ENCODE assay signal across 1 mouse cellular context in the genomic region with DNA sequence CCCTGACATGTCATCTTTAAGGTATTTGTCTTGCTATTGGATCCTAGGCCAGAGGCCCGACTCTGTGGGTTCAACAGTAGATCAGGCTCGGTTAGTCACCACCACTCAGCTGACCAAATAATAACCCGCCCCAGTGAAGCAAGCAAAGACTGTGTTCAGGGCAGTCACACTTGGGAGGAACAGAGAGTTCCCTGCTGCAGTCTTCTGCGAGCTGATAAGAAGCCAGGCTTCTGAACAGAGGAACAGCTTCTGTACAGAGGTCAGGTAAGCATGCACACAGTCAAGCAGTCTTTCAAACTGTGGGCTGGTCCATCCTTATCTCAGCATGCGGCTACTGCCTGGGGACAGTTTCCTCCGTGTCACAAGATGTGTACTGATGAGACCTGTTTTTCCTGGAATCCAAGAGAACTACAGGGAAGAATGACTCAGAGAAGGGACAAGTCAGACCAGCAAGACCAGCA.
TF ChIP-seq lines count a peak whose summit lies in the region.

No protein-coding gene starts in this region.

TF ChIP-seq in MEL, 35 proteins besides CTCF, POLR2A, EP300 and RAD21 (continued from another document):
- TF ChIP-seq NRF1 (IDR thresholded peaks at IDR 0.05; ENCODE audit: insufficient read depth, low read depth, low read length, poor library complexity, severe bottlenecking) (no peak), ELF1 (IDR thresholded peaks at IDR 0.05; ENCODE audit: low read depth, low read length) (no peak), JUND (IDR thresholded peaks at IDR 0.05; ENCODE audit: low read depth, low read length) (peak; percentile 87), MXI1 (IDR thresholded peaks at IDR 0.05; ENCODE audit: low read depth, low read length) (peak; percentile 64; the same call in 1 of the 2 replicates), MAX (IDR thresholded peaks at IDR 0.05; ENCODE audit: low read length) (peak; percentile 82; the same call in 1 of the 2 replicates), GABPA (IDR thresholded peaks at IDR 0.05; ENCODE audit: low read depth, low read length) (no peak), TAL1 (IDR thresholded peaks at IDR 0.05; ENCODE audit: low read length) (peak; percentile 98), ZNF384 (IDR thresholded peaks at IDR 0.05; ENCODE audit: low read depth, low read length) (no peak), MYB (IDR thresholded peaks at IDR 0.05; ENCODE audit: low read depth, low read length) (peak; percentile 63; the same call in 1 of the 2 replicates), KAT2A (conservative IDR thresholded peaks at IDR 0.05; ENCODE audit: low read depth, low read length) (no peak)
TF ChIP-seq in MEL: peak in this region for 17.
